Mouse (Mus musculus) limb, embryonic 14.5 days (tissue): ENCODE measurements at regions not wholly inside any gene's neighbourhood (a gene's known extent, or its start where the extent isn't known, plus 50 kb on each side); places are given as distances from the start of the nearest gene placed in this dataset.

Experiments
- ATAC-seq: fragments of 200-750 bp; cut with Nextera tagmentation; 2 replicates; pipeline ENCODE4 v1.8.0; 2017; ENCODE audit warnings: low read depth, moderate number of reproducible peaks, moderate TSS enrichment; ENCODE audit not compliant: low FRiP score
- DNase-seq: peaks from one replicate; pipeline ENCODE4 v3.0.0-alpha.2; 2015; ENCODE audit warnings: low spot score
- H3K27ac ChIP-seq: fragments of 300-500 bp; sonication (generic); replicated peaks from 2 replicates; pipeline ENCODE4 v1.5.1; 2014; ENCODE audit warnings: low read depth, mild to moderate bottlenecking, low read length, moderate library complexity, mixed read lengths
- H3K27me3 ChIP-seq: fragments of 300-500 bp; sonication (generic); 2 replicates; pipeline ENCODE4 v1.6.1; 2014; ENCODE audit warnings: low read length, mixed read lengths; ENCODE audit not compliant: control insufficient read depth, insufficient read depth
- H3K36me3 ChIP-seq: fragments of 300-500 bp; sonication (generic); 2 replicates; pipeline ENCODE4 v1.6.1; 2014; ENCODE audit warnings: mild to moderate bottlenecking, low read length, moderate library complexity, mixed read lengths; ENCODE audit not compliant: control insufficient read depth, insufficient read depth
- H3K4me1 ChIP-seq: fragments of 300-500 bp; sonication (generic); 2 replicates; pipeline ENCODE4 v1.6.1; 2014; ENCODE audit warnings: antibody characterized with exemption, low read length, mixed read lengths; ENCODE audit not compliant: control insufficient read depth, insufficient read depth
- H3K4me2 ChIP-seq: fragments of 300-500 bp; sonication (generic); replicated peaks from 2 replicates; pipeline ENCODE4 v1.6.1; 2014; ENCODE audit warnings: low read depth, mild to moderate bottlenecking, low read length, moderate library complexity; ENCODE audit not compliant: severe bottlenecking
- H3K4me3 ChIP-seq: fragments of 300-500 bp; sonication (generic); replicated peaks from 2 replicates; pipeline ENCODE4 v1.5.1; 2014; ENCODE audit warnings: low read length
- H3K9ac ChIP-seq: fragments of 300-500 bp; sonication (generic); 2 replicates; pipeline ENCODE4 v1.6.1; 2014; ENCODE audit warnings: mild to moderate bottlenecking, low read depth, low read length, moderate library complexity; ENCODE audit not compliant: severe bottlenecking
- H3K9me3 ChIP-seq: fragments of 300-500 bp; sonication (generic); 2 replicates; pipeline ENCODE4 v1.6.1; 2016; ENCODE audit warnings: low read length; ENCODE audit not compliant: control insufficient read depth
- POLR2A ChIP-seq: fragments of 200-500 bp; IDR thresholded peaks from 2 replicates; pipeline ENCODE4 v1.8.0; 2012; ENCODE audit warnings: inconsistent platforms, mild to moderate bottlenecking, moderate library complexity, borderline replicate concordance; ENCODE audit not compliant: insufficient read depth, insufficient read length; ENCODE audit errors: extremely low read depth
- WGBS: fragments of 180-500 bp; shearing (Covaris S2); extraction: QIAGEN DNeasy Blood & Tissue Kit; methylation state at CpG from one replicate; pipeline ENCODE4 v1.1.7; 2014; 5-methylcytosine and 5-hydroxymethylcytosine counted together

- Histone ChIP-seq H3K4me1 (no peaks in the 10 kb centered on the region), H3K36me3 (no peaks in the 10 kb centered on the region), H3K4me2 (no peak overlapping the region), H3K9me3 (no peaks in the 10 kb centered on the region), H3K27ac (no peak overlapping the region), H3K9ac (no peak overlapping the region), H3K4me3 (no peak overlapping the region), H3K27me3 (no peaks in the 10 kb centered on the region)
- DNase-seq (no peak), ATAC-seq (no peak)
- no peak for TF ChIP-seq POLR2A
- 58% methylated on average over 5 of the region's 5 CpGs for WGBS
Observed at GRCm38 (mm10) chr9:118266298-118266697, 116.3 kb upstream of the Cmc1 start.

- Histone ChIP-seq H3K36me3 (no peaks in the 10 kb centered on the region), H3K9me3 (no peaks in the 10 kb centered on the region), H3K4me2 (no peak overlapping the region), H3K27ac (no peak overlapping the region), H3K4me1 (no peaks in the 10 kb centered on the region), H3K27me3 (no peaks in the 10 kb centered on the region), H3K4me3 (no peak overlapping the region), H3K9ac (no peak overlapping the region)
- 78% methylated on average over 12 of the region's 12 CpGs for WGBS
- no peak for DNase-seq
- no peak for TF ChIP-seq POLR2A
- no peak for ATAC-seq
Observed at GRCm38 (mm10) chr9:118271681-118272080, 121.7 kb upstream of the Cmc1 start.

- H3K27me3 ChIP-seq = no peaks in the 10 kb centered on the region
- H3K27ac ChIP-seq = no peak overlapping the region
- no peaks in the 10 kb centered on the region for H3K9me3 ChIP-seq
- no peak for DNase-seq
- no peaks in the 10 kb centered on the region for H3K36me3 ChIP-seq
- H3K4me3 ChIP-seq = no peak overlapping the region
- H3K4me2 ChIP-seq = no peak overlapping the region
- H3K4me1 ChIP-seq = no peaks in the 10 kb centered on the region
- no peak for TF ChIP-seq POLR2A
- 77% methylated on average over 11 of the region's 11 CpGs for WGBS
- no peak for ATAC-seq
- H3K9ac ChIP-seq = no peak overlapping the region
Observed at GRCm38 (mm10) chr9:118272713-118273407, 122.9 kb upstream of the Cmc1 start.

GRCm38 (mm10) chr9:118285481-118285880 lies 135.5 kb upstream of the Cmc1 start:
- no peak overlapping the region for H3K4me2 ChIP-seq
- H3K27me3 ChIP-seq = no peaks in the 10 kb centered on the region
- H3K9me3 ChIP-seq = no peaks in the 10 kb centered on the region
- DNase-seq = no peak
- no peak for TF ChIP-seq POLR2A
- 52% methylated on average over 3 of the region's 3 CpGs for WGBS
- H3K4me3 ChIP-seq = no peak overlapping the region
- H3K36me3 ChIP-seq = no peaks in the 10 kb centered on the region
- H3K27ac ChIP-seq = no peak overlapping the region
- ATAC-seq = no peak
- H3K9ac ChIP-seq = no peak overlapping the region
- H3K4me1 ChIP-seq = no peaks in the 10 kb centered on the region

GRCm38 (mm10) chr9:118287606-118288005 lies 137.6 kb upstream of the Cmc1 start:
- TF ChIP-seq POLR2A = no peak
- Histone ChIP-seq H3K9ac (no peak overlapping the region), H3K36me3 (no peaks in the 10 kb centered on the region), H3K4me1 (no peaks in the 10 kb centered on the region), H3K9me3 (no peaks in the 10 kb centered on the region), H3K4me3 (no peak overlapping the region), H3K4me2 (no peak overlapping the region), H3K27ac (no peak overlapping the region), H3K27me3 (no peaks in the 10 kb centered on the region)
- no peak for DNase-seq
- 86% methylated on average over 9 of the region's 9 CpGs for WGBS
- no peak for ATAC-seq
